ENCODE assay signal across 12 mouse cellular contexts in genomic region chr14:55492103-55492502, GRCm38 (mm10). TPM values are rescaled to one million over a fixed set of nuclear protein-coding genes. Genes with fewer than 3 reads are reported as not detected.
DNase-seq lines count a peak whose midpoint lies in the region; ATAC-seq lines count a peak whose summit lies in the region.
"Had no signal": no experiment of that assay in that cellular context is flagged by ENCODE, and none has a peak within 500 bp of the region (broad histone marks: within the 10 kb centered on the region; RNA-seq: fewer than 3 reads in every experiment).

No protein-coding gene starts in this region.

- H3K4me3 ChIP-seq in heart, embryonic 13.5 days, result no peak overlapping the region
- 0 out of 2 replicates have a peak overlapping the region, but pooled peaks have one; percentile 59 for H3K4me3 ChIP-seq in embryonic facial prominence, embryonic 12.5 days
- peak overlapping the region; percentile 90 for H3K4me3 ChIP-seq in hindbrain, embryonic 16.5 days (ENCODE audit: low read length)
- H3K4me3 ChIP-seq in midbrain, embryonic 15.5 days, result peak overlapping the region; percentile 91

- WGBS in heart, embryonic 13.5 days, result 36% methylated on average over 3 of the region's 3 CpGs
- WGBS in embryonic facial prominence, embryonic 12.5 days, result 31% methylated on average over 3 of the region's 3 CpGs
- 30% methylated on average over 3 of the region's 3 CpGs for WGBS in hindbrain, embryonic 16.5 days
- WGBS in midbrain, embryonic 15.5 days, result 45% methylated on average over 3 of the region's 3 CpGs

- H3K27me3 ChIP-seq in heart, embryonic 13.5 days (replicated peaks), result 0 out of 2 replicates have a peak, but pooled peaks cover 6% of the 10 kb centered on the region
- no peaks in the 10 kb centered on the region for H3K27me3 ChIP-seq in embryonic facial prominence, embryonic 12.5 days
- H3K27me3 ChIP-seq in hindbrain, embryonic 16.5 days (replicated peaks; ENCODE audit: control insufficient read depth, insufficient read depth, low read length), result no peaks in the 10 kb centered on the region
- no peaks in the 10 kb centered on the region for H3K27me3 ChIP-seq in midbrain, embryonic 15.5 days (replicated peaks)

- intact Hi-C loops in heart, postnatal 36 days (cut with DNase I), result no loop called here

- ATAC-seq in heart, embryonic 13.5 days (ENCODE audit: extremely low read depth, insufficient number of reproducible peaks, low FRiP score, low TSS enrichment), result no peak
- no peak for ATAC-seq in embryonic facial prominence, embryonic 12.5 days (ENCODE audit: insufficient number of reproducible peaks, insufficient read depth, low FRiP score, low TSS enrichment)
- no peak for ATAC-seq in hindbrain, embryonic 16.5 days
- ATAC-seq in midbrain, embryonic 15.5 days (replicated peaks), result no peak

- H3K9ac ChIP-seq in heart, embryonic 13.5 days, result no peak overlapping the region
- no peak overlapping the region for H3K9ac ChIP-seq in embryonic facial prominence, embryonic 12.5 days
- no peak overlapping the region; the same call in 1 of the 2 replicates for H3K9ac ChIP-seq in hindbrain, embryonic 16.5 days (ENCODE audit: low read depth, low read length)
- no peak overlapping the region for H3K9ac ChIP-seq in midbrain, embryonic 15.5 days

- H3K36me3 ChIP-seq in heart, embryonic 13.5 days, result peaks cover 14% of the 10 kb centered on the region
- H3K36me3 ChIP-seq in embryonic facial prominence, embryonic 12.5 days, result peaks cover 16% of the 10 kb centered on the region; the same call in 1 of the 2 replicates
- H3K36me3 ChIP-seq in hindbrain, embryonic 16.5 days (ENCODE audit: control insufficient read depth, insufficient read depth, low read length), result peaks cover 4% of the 10 kb centered on the region; the same call in 1 of the 2 replicates
- H3K36me3 ChIP-seq in midbrain, embryonic 15.5 days (replicated peaks), result peaks cover 6% of the 10 kb centered on the region; the same call in 1 of the 2 replicates

- peak overlapping the region; percentile 100; the same call in 1 of the 2 replicates for H3K4me2 ChIP-seq in heart, embryonic 13.5 days
- H3K4me2 ChIP-seq in embryonic facial prominence, embryonic 12.5 days (replicated peaks), result peak overlapping the region; percentile 84
- peak overlapping the region; percentile 84 for H3K4me2 ChIP-seq in hindbrain, embryonic 16.5 days (ENCODE audit: low read length)
- peak overlapping the region; percentile 68 for H3K4me2 ChIP-seq in midbrain, embryonic 15.5 days

- H3K9me3 ChIP-seq in heart, embryonic 13.5 days, result no peaks in the 10 kb centered on the region
- H3K9me3 ChIP-seq in embryonic facial prominence, embryonic 12.5 days, result no peaks in the 10 kb centered on the region
- no peaks in the 10 kb centered on the region for H3K9me3 ChIP-seq in hindbrain, embryonic 16.5 days (ENCODE audit: control insufficient read depth, low read length)
- no peaks in the 10 kb centered on the region for H3K9me3 ChIP-seq in midbrain, embryonic 15.5 days

- no peak for DNase-seq in heart, postnatal 36 days
- DNase-seq in layer of hippocampus, adult 11-12 months (ENCODE audit: low spot score), result no peak
- no peak for DNase-seq in lung, adult 18-20 months
- DNase-seq in right cerebral cortex, adult 2 months (ENCODE audit: low spot score in 2 of 2), result no peak

- no peak overlapping the region for H3K27ac ChIP-seq in heart, embryonic 13.5 days (replicated peaks)
- peak overlapping the region; percentile 76; the same call in 1 of the 2 replicates for H3K27ac ChIP-seq in embryonic facial prominence, embryonic 12.5 days
- H3K27ac ChIP-seq in hindbrain, embryonic 16.5 days (ENCODE audit: low read depth, low read length), result no peak overlapping the region
- no peak overlapping the region for H3K27ac ChIP-seq in midbrain, embryonic 15.5 days

- peaks cover 32% of the 10 kb centered on the region for H3K4me1 ChIP-seq in heart, embryonic 13.5 days
- peaks cover 13% of the 10 kb centered on the region for H3K4me1 ChIP-seq in embryonic facial prominence, embryonic 12.5 days
- H3K4me1 ChIP-seq in hindbrain, embryonic 16.5 days (ENCODE audit: control insufficient read depth, insufficient read depth, low read depth, low read length), result peaks cover 14% of the 10 kb centered on the region
- H3K4me1 ChIP-seq in midbrain, embryonic 15.5 days, result peaks cover 20% of the 10 kb centered on the region

RNA-seq across cellular contexts. Expression of gene Carmil3, which starts 1.7 kb away (rescaled TPM):
- polyA plus RNA-seq in heart, embryonic 13.5 days (2015; fragmentation: Nextera tagmentation; extraction: Ambion mirVana), result 1.9 TPM in 2 replicates
- total RNA-seq in heart, postnatal 36 days (2021), result 1 to 10 TPM; 3.1 to 3.2 TPM
- 6.2 TPM in 2 replicates for polyA plus RNA-seq in embryonic facial prominence, embryonic 12.5 days (2016; fragmentation: Nextera tagmentation; extraction: Ambion mirVana)
- 22.9 and 26.2 TPM in 2 replicates for polyA plus RNA-seq in hindbrain, embryonic 16.5 days (2015; fragmentation: Nextera tagmentation; extraction: Ambion mirVana)
- polyA plus RNA-seq in midbrain, embryonic 15.5 days (2015; fragmentation: Nextera tagmentation; extraction: Ambion mirVana), result 32.4 and 36.1 TPM in 2 replicates
- total RNA-seq: monocyte, adult 5-6 weeks had no signal

RNA-seq across cellular contexts. Expression of gene Dhrs4, which starts 13.5 kb away (rescaled TPM):
- polyA plus RNA-seq in heart, embryonic 13.5 days (2015; fragmentation: Nextera tagmentation; extraction: Ambion mirVana), result 64.7 and 68.9 TPM in 2 replicates
- total RNA-seq in heart, postnatal 36 days (2021), result 100 to 1,000 TPM; 118 to 130 TPM
- 88.7 and 92.1 TPM in 2 replicates for polyA plus RNA-seq in embryonic facial prominence, embryonic 12.5 days (2016; fragmentation: Nextera tagmentation; extraction: Ambion mirVana)
- 28.6 and 29.5 TPM in 2 replicates for polyA plus RNA-seq in hindbrain, embryonic 16.5 days (2015; fragmentation: Nextera tagmentation; extraction: Ambion mirVana)
- 20.8 and 21.6 TPM in 2 replicates for polyA plus RNA-seq in midbrain, embryonic 15.5 days (2015; fragmentation: Nextera tagmentation; extraction: Ambion mirVana)

RNA-seq across cellular contexts. Expression of gene Cpne6, which starts 18.1 kb away (rescaled TPM):
- polyA plus RNA-seq in heart, embryonic 13.5 days (2015; fragmentation: Nextera tagmentation; extraction: Ambion mirVana), result 0.43 and 0.47 TPM in 2 replicates
- not detected for total RNA-seq in heart, postnatal 36 days (2021)
- 0.55 and 0.90 TPM in 2 replicates for polyA plus RNA-seq in embryonic facial prominence, embryonic 12.5 days (2016; fragmentation: Nextera tagmentation; extraction: Ambion mirVana)
- 10.2 and 11.7 TPM in 2 replicates for polyA plus RNA-seq in hindbrain, embryonic 16.5 days (2015; fragmentation: Nextera tagmentation; extraction: Ambion mirVana)
- 1.9 and 2.1 TPM in 2 replicates for polyA plus RNA-seq in midbrain, embryonic 15.5 days (2015; fragmentation: Nextera tagmentation; extraction: Ambion mirVana)
- total RNA-seq: adrenal gland, adult 2 months; heart, postnatal 25 days; monocyte, adult 5-6 weeks had no signal
- polyA plus RNA-seq: small intestine, adult 2 months had no signal

RNA-seq across cellular contexts. Expression of gene Nrl, which starts 32.7 kb away (rescaled TPM):
- not detected in 2 replicates for polyA plus RNA-seq in heart, embryonic 13.5 days (2015; fragmentation: Nextera tagmentation; extraction: Ambion mirVana)
- not detected for total RNA-seq in heart, postnatal 36 days (2021)
- polyA plus RNA-seq in embryonic facial prominence, embryonic 12.5 days (2016; fragmentation: Nextera tagmentation; extraction: Ambion mirVana), result 0.11 TPM in 1 of 2 replicates, not detected in the other
- polyA plus RNA-seq in hindbrain, embryonic 16.5 days (2015; fragmentation: Nextera tagmentation; extraction: Ambion mirVana), result 0.15 and 0.23 TPM in 2 replicates
- polyA plus RNA-seq in midbrain, embryonic 15.5 days (2015; fragmentation: Nextera tagmentation; extraction: Ambion mirVana), result 0.15 and 0.17 TPM in 2 replicates
- total RNA-seq: adrenal gland, adult 2 months; monocyte, adult 5-6 weeks had no signal
- polyA plus RNA-seq: adrenal gland, adult 2 months; small intestine, adult 2 months had no signal

RNA-seq across cellular contexts. Expression of gene Pck2, which starts 48.0 kb away (rescaled TPM):
- 40.9 and 43.9 TPM in 2 replicates for polyA plus RNA-seq in heart, embryonic 13.5 days (2015; fragmentation: Nextera tagmentation; extraction: Ambion mirVana)
- 10 to 100 TPM; 12.9 to 13.2 TPM for total RNA-seq in heart, postnatal 36 days (2021)
- polyA plus RNA-seq in embryonic facial prominence, embryonic 12.5 days (2016; fragmentation: Nextera tagmentation; extraction: Ambion mirVana), result 35.2 and 36.1 TPM in 2 replicates
- 29.3 and 32.4 TPM in 2 replicates for polyA plus RNA-seq in hindbrain, embryonic 16.5 days (2015; fragmentation: Nextera tagmentation; extraction: Ambion mirVana)
- 25.4 and 28.0 TPM in 2 replicates for polyA plus RNA-seq in midbrain, embryonic 15.5 days (2015; fragmentation: Nextera tagmentation; extraction: Ambion mirVana)
